Comparison of ENCODE assay signal across 9 mouse cellular contexts in genomic region chr11:96862534-96862933, GRCm38 (mm10). TPM values are rescaled to one million over a fixed set of nuclear protein-coding genes. Genes with fewer than 3 reads are reported as not detected.
DNase-seq lines count a peak whose midpoint lies in the region; ATAC-seq lines count a peak whose summit lies in the region.
"Had no signal": no experiment of that assay in that cellular context is flagged by ENCODE, and none has a peak within 500 bp of the region (broad histone marks: within the 10 kb centered on the region; RNA-seq: fewer than 3 reads in every experiment).

No protein-coding gene starts in this region.

- WGBS in intestine, embryonic 14.5 days, result 75% methylated on average over 12 of the region's 12 CpGs
- WGBS in intestine, embryonic 16.5 days, result 78% methylated on average over 12 of the region's 12 CpGs
- WGBS in embryonic facial prominence, embryonic 12.5 days, result 68% methylated on average over 12 of the region's 12 CpGs
- WGBS in hindbrain, embryonic 14.5 days, result 59% methylated on average over 12 of the region's 12 CpGs
- 56% methylated on average over 12 of the region's 12 CpGs for WGBS in midbrain, embryonic 11.5 days

- H3K36me3 ChIP-seq in intestine, embryonic 14.5 days (ENCODE audit: control insufficient read depth, insufficient read depth, low read length), result no peaks in the 10 kb centered on the region
- no peaks in the 10 kb centered on the region for H3K36me3 ChIP-seq in intestine, embryonic 16.5 days (ENCODE audit: control insufficient read depth, insufficient read depth, low read length)
- H3K36me3 ChIP-seq in embryonic facial prominence, embryonic 12.5 days, result no peaks in the 10 kb centered on the region
- no peaks in the 10 kb centered on the region for H3K36me3 ChIP-seq in hindbrain, embryonic 14.5 days (replicated peaks; ENCODE audit: control insufficient read depth, insufficient read depth)
- no peaks in the 10 kb centered on the region for H3K36me3 ChIP-seq in midbrain, embryonic 11.5 days (ENCODE audit: control insufficient read depth, insufficient read depth, low read length)

- ATAC-seq in intestine, embryonic 14.5 days (replicated peaks; ENCODE audit: low FRiP score, low TSS enrichment, low read depth), result no peak
- no peak for ATAC-seq in intestine, embryonic 16.5 days
- ATAC-seq in embryonic facial prominence, embryonic 12.5 days (ENCODE audit: insufficient number of reproducible peaks, insufficient read depth, low FRiP score, low TSS enrichment), result no peak
- no peak for ATAC-seq in hindbrain, embryonic 14.5 days (ENCODE audit: low FRiP score)
- no peak for ATAC-seq in midbrain, embryonic 11.5 days (ENCODE audit: low FRiP score)

- H3K27me3 ChIP-seq in intestine, embryonic 14.5 days (replicated peaks; ENCODE audit: control insufficient read depth, insufficient read depth, low read length), result no peaks in the 10 kb centered on the region
- no peaks in the 10 kb centered on the region for H3K27me3 ChIP-seq in intestine, embryonic 16.5 days (replicated peaks; ENCODE audit: control insufficient read depth, insufficient read depth, low read length)
- H3K27me3 ChIP-seq in embryonic facial prominence, embryonic 12.5 days, result peaks cover 4% of the 10 kb centered on the region; the same call in 1 of the 2 replicates
- H3K27me3 ChIP-seq in hindbrain, embryonic 14.5 days (ENCODE audit: control insufficient read depth, insufficient read depth, low read length), result no peaks in the 10 kb centered on the region
- no peaks in the 10 kb centered on the region for H3K27me3 ChIP-seq in midbrain, embryonic 11.5 days (ENCODE audit: control insufficient read depth, insufficient read depth, low read length)

- H3K4me1 ChIP-seq in intestine, embryonic 14.5 days (replicated peaks; ENCODE audit: control insufficient read depth, insufficient read depth, low read length), result peaks cover 11% of the 10 kb centered on the region
- H3K4me1 ChIP-seq in intestine, embryonic 16.5 days (ENCODE audit: control insufficient read depth, insufficient read depth, low read length), result peaks cover 10% of the 10 kb centered on the region
- peaks cover 33% of the 10 kb centered on the region for H3K4me1 ChIP-seq in embryonic facial prominence, embryonic 12.5 days
- H3K4me1 ChIP-seq in hindbrain, embryonic 14.5 days (replicated peaks; ENCODE audit: control insufficient read depth, insufficient read depth, low read length), result peaks cover 33% of the 10 kb centered on the region
- peaks cover 28% of the 10 kb centered on the region for H3K4me1 ChIP-seq in midbrain, embryonic 11.5 days (ENCODE audit: control insufficient read depth, insufficient read depth, low read length)

- H3K9me3 ChIP-seq in intestine, embryonic 14.5 days (ENCODE audit: control insufficient read depth, low read length), result no peaks in the 10 kb centered on the region
- H3K9me3 ChIP-seq in intestine, embryonic 16.5 days (ENCODE audit: control insufficient read depth, low read length), result no peaks in the 10 kb centered on the region
- H3K9me3 ChIP-seq in embryonic facial prominence, embryonic 12.5 days, result no peaks in the 10 kb centered on the region
- no peaks in the 10 kb centered on the region for H3K9me3 ChIP-seq in hindbrain, embryonic 14.5 days (ENCODE audit: control insufficient read depth, low read length)
- H3K9me3 ChIP-seq in midbrain, embryonic 11.5 days (ENCODE audit: control insufficient read depth, low read length), result no peaks in the 10 kb centered on the region

- no peak overlapping the region for H3K9ac ChIP-seq in intestine, embryonic 14.5 days (ENCODE audit: low read length)
- H3K9ac ChIP-seq in intestine, embryonic 16.5 days (ENCODE audit: low read depth, low read length), result no peak overlapping the region
- no peak overlapping the region for H3K9ac ChIP-seq in embryonic facial prominence, embryonic 12.5 days
- H3K9ac ChIP-seq in hindbrain, embryonic 14.5 days, result 0 out of 2 replicates have a peak overlapping the region, but pooled peaks have one; percentile 20
- no peak overlapping the region for H3K9ac ChIP-seq in midbrain, embryonic 11.5 days (ENCODE audit: low read length)

- H3K4me2 ChIP-seq in intestine, embryonic 14.5 days (ENCODE audit: low read length), result peak overlapping the region; percentile 92
- H3K4me2 ChIP-seq in intestine, embryonic 16.5 days (ENCODE audit: low read depth, low read length), result no peak overlapping the region
- H3K4me2 ChIP-seq in embryonic facial prominence, embryonic 12.5 days (replicated peaks), result peak overlapping the region; percentile 71
- H3K4me2 ChIP-seq in hindbrain, embryonic 14.5 days (replicated peaks), result peak overlapping the region; percentile 87
- peak overlapping the region; percentile 87 for H3K4me2 ChIP-seq in midbrain, embryonic 11.5 days

- no peak for DNase-seq in intestine, embryonic 14.5 days (ENCODE audit: low spot score)
- DNase-seq in hindbrain, embryonic 14.5 days (ENCODE audit: low spot score), result no peak
- DNase-seq in midbrain, embryonic 11.5 days (ENCODE audit: low spot score, missing footprints), result no peak
- DNase-seq in spleen, postnatal 36 days (ENCODE audit: low spot score in 2 of 2), result no peak
- no peak for DNase-seq in thymus, postnatal 10 days (ENCODE audit: low spot score in 2 of 2)
- no peak for DNase-seq in frontal cortex, postnatal 36 days (ENCODE audit: low spot score in 2 of 2)

- no peak overlapping the region for H3K27ac ChIP-seq in intestine, embryonic 14.5 days (ENCODE audit: low read depth)
- H3K27ac ChIP-seq in intestine, embryonic 16.5 days (ENCODE audit: low read length), result no peak overlapping the region
- H3K27ac ChIP-seq in embryonic facial prominence, embryonic 12.5 days, result no peak overlapping the region
- peak overlapping the region; percentile 63 for H3K27ac ChIP-seq in hindbrain, embryonic 14.5 days
- H3K27ac ChIP-seq in midbrain, embryonic 11.5 days (ENCODE audit: low read depth, low read length), result no peak overlapping the region
- H3K27ac ChIP-seq: macrophage had no signal

- H3K4me3 ChIP-seq in intestine, embryonic 14.5 days (ENCODE audit: low read depth, low read length), result no peak overlapping the region
- H3K4me3 ChIP-seq in intestine, embryonic 16.5 days (ENCODE audit: low read length), result no peak overlapping the region
- 0 out of 2 replicates have a peak overlapping the region, but pooled peaks have one; percentile 36 for H3K4me3 ChIP-seq in embryonic facial prominence, embryonic 12.5 days
- H3K4me3 ChIP-seq in hindbrain, embryonic 14.5 days (replicated peaks; ENCODE audit: low read length), result 0 out of 2 replicates have a peak overlapping the region, but pooled peaks have one; percentile 43
- H3K4me3 ChIP-seq in midbrain, embryonic 11.5 days (ENCODE audit: low read depth, low read length), result no peak overlapping the region

RNA-seq across cellular contexts. Expression of gene Copz2, which starts 12.9 kb away (rescaled TPM):
- polyA plus RNA-seq in intestine, embryonic 14.5 days (2014; fragmentation: Nextera tagmentation; extraction: Ambion mirVana), result 100 and 102 TPM in 2 replicates
- polyA plus RNA-seq in intestine, embryonic 16.5 days (2015; fragmentation: Nextera tagmentation; extraction: Ambion mirVana), result 76.6 and 81.4 TPM in 2 replicates
- 88.9 and 94.3 TPM in 2 replicates for polyA plus RNA-seq in embryonic facial prominence, embryonic 12.5 days (2016; fragmentation: Nextera tagmentation; extraction: Ambion mirVana)
- polyA plus RNA-seq in hindbrain, embryonic 14.5 days (2014; fragmentation: Nextera tagmentation; extraction: Ambion mirVana), result 23.1 and 29.7 TPM in 2 replicates
- polyA plus RNA-seq in midbrain, embryonic 11.5 days (2014; fragmentation: Nextera tagmentation; extraction: Ambion mirVana), result 47.5 and 51.1 TPM in 2 replicates

RNA-seq across cellular contexts. Expression of gene Nfe2l1, which starts 32.8 kb away (rescaled TPM):
- polyA plus RNA-seq in intestine, embryonic 14.5 days (2014; fragmentation: Nextera tagmentation; extraction: Ambion mirVana), result 36.0 and 36.7 TPM in 2 replicates
- polyA plus RNA-seq in intestine, embryonic 16.5 days (2015; fragmentation: Nextera tagmentation; extraction: Ambion mirVana), result 51.7 and 52.5 TPM in 2 replicates
- polyA plus RNA-seq in embryonic facial prominence, embryonic 12.5 days (2016; fragmentation: Nextera tagmentation; extraction: Ambion mirVana), result 72.6 and 75.8 TPM in 2 replicates
- 49.3 and 54.7 TPM in 2 replicates for polyA plus RNA-seq in hindbrain, embryonic 14.5 days (2014; fragmentation: Nextera tagmentation; extraction: Ambion mirVana)
- 31.7 and 35.2 TPM in 2 replicates for polyA plus RNA-seq in midbrain, embryonic 11.5 days (2014; fragmentation: Nextera tagmentation; extraction: Ambion mirVana)

RNA-seq across cellular contexts. Expression of gene Cdk5rap3, which starts 53.8 kb away (rescaled TPM):
- polyA plus RNA-seq in intestine, embryonic 14.5 days (2014; fragmentation: Nextera tagmentation; extraction: Ambion mirVana), result 64.2 and 70.1 TPM in 2 replicates
- 68.1 and 70.1 TPM in 2 replicates for polyA plus RNA-seq in intestine, embryonic 16.5 days (2015; fragmentation: Nextera tagmentation; extraction: Ambion mirVana)
- polyA plus RNA-seq in embryonic facial prominence, embryonic 12.5 days (2016; fragmentation: Nextera tagmentation; extraction: Ambion mirVana), result 88.2 and 96.5 TPM in 2 replicates
- 74.0 and 77.8 TPM in 2 replicates for polyA plus RNA-seq in hindbrain, embryonic 14.5 days (2014; fragmentation: Nextera tagmentation; extraction: Ambion mirVana)
- 91.4 and 92.8 TPM in 2 replicates for polyA plus RNA-seq in midbrain, embryonic 11.5 days (2014; fragmentation: Nextera tagmentation; extraction: Ambion mirVana)

Comparison
In these comparisons a context has a peak if more than half of its experiments do, and no peak if none do; other contexts are left out.
1. H3K4me3 ChIP-seq: peak in embryonic facial prominence, embryonic 12.5 days (single experiment) and hindbrain, embryonic 14.5 days (single experiment); none in intestine, embryonic 14.5 days (single experiment), intestine, embryonic 16.5 days (single experiment) and midbrain, embryonic 11.5 days (single experiment).